Mouse (Mus musculus): Measurements from ENCODE around the gene 9530053A07Rik.

The 9530053A07Rik gene

GRCm38 (mm10) chr7:28169489-28170422, 40.5 kb downstream of the 9530053A07Rik start, which contains the start of gene Fbl:
Gene Fbl (plus strand): TSS chr7:28169710.
- peak; percentile 98 for DNase-seq (ENCODE audit: low read depth, low spot score)

- DNase-seq (ENCODE audit: low read depth, low spot score) = no peak
Measured at GRCm38 (mm10) chr7:28175358-28175757, 46.1 kb downstream of the 9530053A07Rik start.

GRCm38 (mm10) chr7:28179228-28179627, 50.0 kb downstream of the 9530053A07Rik start, which contains the start of gene Dyrk1b:
Gene Dyrk1b (plus strand): TSS chr7:28179469.
- peak; percentile 99 for DNase-seq (ENCODE audit: low read depth, low spot score)

- peak; percentile 98 for DNase-seq (ENCODE audit: low read depth, low spot score)
Measured at GRCm38 (mm10) chr7:28179741-28180377, 50.6 kb downstream of the 9530053A07Rik start.

GRCm38 (mm10) chr7:28180890-28181289, 51.6 kb downstream of the 9530053A07Rik start:
- no peak for DNase-seq (ENCODE audit: low read depth, low spot score)

- no peak for DNase-seq (ENCODE audit: low read depth, low spot score)
Measured at GRCm38 (mm10) chr7:28181376-28181775, 52.1 kb downstream of the 9530053A07Rik start.

- no peak for DNase-seq (ENCODE audit: low read depth, low spot score)
Measured at GRCm38 (mm10) chr7:28182320-28182719, 53.1 kb downstream of the 9530053A07Rik start.

- no peak for DNase-seq (ENCODE audit: low read depth, low spot score)
Measured at GRCm38 (mm10) chr7:28185884-28186283, 56.6 kb downstream of the 9530053A07Rik start.

- no peak for DNase-seq (ENCODE audit: low read depth, low spot score)
Measured at GRCm38 (mm10) chr7:28186631-28187030, 57.4 kb downstream of the 9530053A07Rik start.

GRCm38 (mm10) chr7:28191489-28191888, 62.2 kb downstream of the 9530053A07Rik start:
- DNase-seq (ENCODE audit: low read depth, low spot score) = no peak

- no peak for DNase-seq (ENCODE audit: low read depth, low spot score)
Measured at GRCm38 (mm10) chr7:28191903-28192302, 62.6 kb downstream of the 9530053A07Rik start.

GRCm38 (mm10) chr7:28195414-28196098, 66.3 kb downstream of the 9530053A07Rik start:
- peak; percentile 85 for DNase-seq (ENCODE audit: low read depth, low spot score)

- DNase-seq (ENCODE audit: low read depth, low spot score) = no peak
Measured at GRCm38 (mm10) chr7:28196528-28196927, 67.3 kb downstream of the 9530053A07Rik start.

- no peak for DNase-seq (ENCODE audit: low read depth, low spot score)
Measured at GRCm38 (mm10) chr7:28199054-28199453, 69.8 kb downstream of the 9530053A07Rik start.

GRCm38 (mm10) chr7:28203207-28204108, 74.2 kb downstream of the 9530053A07Rik start:
- peak; percentile 68 for DNase-seq (ENCODE audit: low read depth, low spot score)

GRCm38 (mm10) chr7:28206044-28206600, 76.9 kb downstream of the 9530053A07Rik start:
- no peak for DNase-seq (ENCODE audit: low read depth, low spot score)

- no peak for DNase-seq (ENCODE audit: low read depth, low spot score)
Measured at GRCm38 (mm10) chr7:28208396-28208987, 79.2 kb downstream of the 9530053A07Rik start.

- DNase-seq (ENCODE audit: low read depth, low spot score) = peak; percentile 94
Measured at GRCm38 (mm10) chr7:28208988-28209508, 79.8 kb downstream of the 9530053A07Rik start.

- peak; percentile 52 for DNase-seq (ENCODE audit: low read depth, low spot score)
Measured at GRCm38 (mm10) chr7:28210731-28211130, 81.5 kb downstream of the 9530053A07Rik start.

- peak; percentile 94 for DNase-seq (ENCODE audit: low read depth, low spot score)
Measured at GRCm38 (mm10) chr7:28214142-28214541, 84.9 kb downstream of the 9530053A07Rik start.

All from ZHBTc4 (cell line).